Mouse (Mus musculus): Measurements from ENCODE around the gene Rbm19. TPM values are rescaled to one million over a fixed set of nuclear protein-coding genes. Genes with fewer than 3 reads are reported as not detected.

The Rbm19 gene
- polyA plus RNA-seq, 1 experiment from 2014 or later, result 27.6 TPM

DNA sequence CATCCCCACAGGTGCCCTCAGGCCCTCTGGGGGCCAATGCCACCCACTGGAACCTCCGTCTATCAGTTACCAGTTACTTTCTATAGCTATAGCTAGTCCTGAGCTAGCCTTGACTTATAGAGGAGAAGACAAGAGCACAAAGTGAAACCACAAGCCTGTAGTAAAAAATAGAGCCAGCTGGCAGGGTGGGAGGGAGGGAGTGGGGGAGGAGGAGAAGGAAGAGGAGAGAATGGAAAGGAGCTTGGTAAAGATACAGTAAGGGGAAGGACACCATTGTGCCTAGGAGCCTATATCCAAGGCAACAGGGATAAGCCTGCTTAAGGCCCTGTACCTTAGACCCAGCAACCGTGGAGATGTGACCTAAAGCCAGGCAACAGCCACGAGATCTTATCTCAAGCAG, 40.9 kb downstream of the Rbm19 start:
- no peak for DNase-seq (ENCODE audit: low spot score)
- 85% methylated on average over 3 of the region's 3 CpGs for WGBS
- Histone ChIP-seq H3K27ac (no peak overlapping the region), H3K36me3 (peaks cover 4% of the 10 kb centered on the region; the same call in 1 of the 2 replicates), H3K9me3 (no peaks in the 10 kb centered on the region), H3K4me1 (replicated peaks) (peaks cover 27% of the 10 kb centered on the region), H3K27me3 (ENCODE audit: insufficient read depth, poor library complexity, severe bottlenecking) (no peaks in the 10 kb centered on the region), H3K4me3 (no peak overlapping the region)

DNA sequence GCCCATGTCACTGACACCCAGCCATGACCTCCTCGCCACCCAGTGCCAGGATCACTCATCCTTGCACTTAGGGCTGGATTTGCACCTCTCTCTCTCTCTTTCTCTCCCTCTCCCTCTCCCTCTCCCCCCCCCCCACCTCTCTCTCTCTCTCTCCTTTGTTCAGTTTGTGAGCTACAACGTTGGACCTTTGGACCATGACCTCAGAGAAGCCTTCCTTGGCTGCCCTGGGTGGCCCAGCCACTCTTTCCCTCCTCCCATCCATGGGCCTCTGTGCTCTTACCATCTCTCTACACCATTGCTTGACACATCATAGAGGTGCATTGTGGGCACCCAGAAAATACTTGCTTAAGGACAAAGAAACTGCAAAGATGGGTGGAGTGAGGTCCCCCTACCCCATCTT, 42.2 kb downstream of the Rbm19 start:
- no peaks in the 10 kb centered on the region for H3K36me3 ChIP-seq
- H3K27me3 ChIP-seq (ENCODE audit: insufficient read depth, poor library complexity, severe bottlenecking), result no peaks in the 10 kb centered on the region
- peak overlapping the region; percentile 45; the same call in 1 of the 2 replicates for H3K27ac ChIP-seq

DNA sequence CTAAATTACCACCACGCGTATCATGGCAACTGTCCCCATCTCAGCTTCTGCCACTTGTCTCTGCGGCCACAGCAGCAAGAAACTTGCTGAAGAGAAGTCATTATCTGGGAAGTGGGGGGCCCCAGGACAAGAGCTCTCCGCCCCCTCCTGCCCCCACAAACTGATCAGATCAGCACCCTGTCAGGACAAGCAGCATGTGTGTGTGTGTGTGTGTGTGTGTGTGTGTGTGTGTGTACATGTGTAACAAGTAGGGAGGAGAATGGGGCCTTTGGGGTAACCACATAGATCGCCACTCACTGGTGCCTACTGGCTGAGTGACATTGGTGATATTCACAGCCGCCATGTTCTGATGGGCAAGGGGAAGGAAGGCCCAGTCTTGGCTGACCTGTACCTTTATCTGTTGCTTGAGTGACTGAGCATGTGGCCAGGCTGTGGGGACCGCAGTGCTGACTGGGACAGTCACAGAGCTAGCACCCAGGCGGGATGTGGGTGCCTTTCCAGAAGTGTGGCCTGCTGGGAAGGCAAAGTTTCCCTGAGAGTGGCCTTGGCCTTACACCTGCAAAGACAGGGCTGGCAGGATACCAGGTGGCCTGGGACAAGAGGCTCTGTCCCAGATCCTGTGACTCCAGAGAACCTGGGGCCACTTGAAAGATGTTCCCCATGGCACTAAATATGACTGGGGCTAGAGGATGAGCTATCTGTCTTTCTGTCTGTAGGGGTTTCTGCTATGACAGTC, 44.8 kb downstream of the Rbm19 start:
- Histone ChIP-seq H3K4me3 (no peak overlapping the region), H3K9me3 (no peaks in the 10 kb centered on the region), H3K36me3 (no peaks in the 10 kb centered on the region), H3K4me1 (replicated peaks) (peaks cover 35% of the 10 kb centered on the region), H3K27me3 (ENCODE audit: insufficient read depth, poor library complexity, severe bottlenecking) (no peaks in the 10 kb centered on the region), H3K27ac (no peak overlapping the region)
- DNase-seq (ENCODE audit: low spot score), result no peak
- 91% methylated on average over 8 of the region's 8 CpGs for WGBS

More for the DNA sequence above, 42.2 kb downstream of the Rbm19 start:
- H3K4me1 ChIP-seq (replicated peaks), result peaks cover 29% of the 10 kb centered on the region
- H3K4me3 ChIP-seq, result no peak overlapping the region
- H3K9me3 ChIP-seq, result no peaks in the 10 kb centered on the region
- no peak for DNase-seq (ENCODE audit: low spot score)
- 71% methylated on average over 2 of the region's 2 CpGs for WGBS

DNA sequence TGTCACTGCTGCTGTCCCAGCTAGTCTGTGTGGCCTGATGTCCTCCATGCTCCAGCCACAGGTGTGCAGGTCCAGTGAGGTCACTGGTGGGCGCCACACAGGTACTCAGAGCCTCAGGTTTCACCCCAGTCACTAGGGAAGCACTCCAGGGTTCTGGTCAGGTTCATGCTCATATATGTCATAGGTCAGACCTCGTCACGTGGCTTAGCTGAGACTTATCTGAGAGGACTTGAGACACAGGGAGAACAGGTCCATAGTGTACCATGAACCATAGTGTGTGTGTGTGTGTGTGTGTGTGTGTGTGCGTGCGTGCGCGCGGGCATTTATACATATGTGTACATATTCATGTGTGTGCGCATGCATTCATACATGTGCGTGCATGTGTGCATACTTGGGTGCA, 46.4 kb downstream of the Rbm19 start:
- peaks cover 30% of the 10 kb centered on the region for H3K4me1 ChIP-seq (replicated peaks)
- no peak overlapping the region for H3K27ac ChIP-seq
- H3K4me3 ChIP-seq, result no peak overlapping the region
- H3K36me3 ChIP-seq, result no peaks in the 10 kb centered on the region
- WGBS, result 93% methylated on average over 10 of the region's 10 CpGs
- no peak for DNase-seq (ENCODE audit: low spot score)
- H3K9me3 ChIP-seq, result no peaks in the 10 kb centered on the region
- H3K27me3 ChIP-seq (ENCODE audit: insufficient read depth, poor library complexity, severe bottlenecking), result no peaks in the 10 kb centered on the region

DNA sequence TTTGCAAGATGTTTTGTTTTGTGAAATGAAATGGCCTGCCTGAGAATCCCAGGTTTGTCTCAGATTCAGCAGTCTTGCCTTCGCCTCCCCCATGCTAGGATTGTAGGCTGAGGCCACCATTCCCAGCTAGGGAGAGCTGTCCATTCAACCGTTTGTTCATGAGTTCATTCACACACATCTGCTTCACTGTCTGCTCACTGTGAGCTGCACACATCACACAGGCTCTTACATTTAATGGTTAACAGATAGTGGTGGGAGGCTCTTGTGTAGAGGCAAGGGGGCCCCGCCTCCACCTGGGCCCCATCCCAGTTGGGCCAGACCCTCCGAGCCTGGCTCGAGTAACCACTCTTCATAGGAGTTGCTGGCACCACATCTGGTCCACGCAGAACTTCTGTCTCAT, 47.2 kb downstream of the Rbm19 start:
- H3K36me3 ChIP-seq, result no peaks in the 10 kb centered on the region
- H3K9me3 ChIP-seq, result no peaks in the 10 kb centered on the region
- peaks cover 30% of the 10 kb centered on the region for H3K4me1 ChIP-seq (replicated peaks)
- no peak overlapping the region for H3K4me3 ChIP-seq
- no peak overlapping the region for H3K27ac ChIP-seq
- H3K27me3 ChIP-seq (ENCODE audit: insufficient read depth, poor library complexity, severe bottlenecking), result no peaks in the 10 kb centered on the region
- 83% methylated on average over 6 of the region's 6 CpGs for WGBS
- DNase-seq (ENCODE audit: low spot score), result no peak

DNA sequence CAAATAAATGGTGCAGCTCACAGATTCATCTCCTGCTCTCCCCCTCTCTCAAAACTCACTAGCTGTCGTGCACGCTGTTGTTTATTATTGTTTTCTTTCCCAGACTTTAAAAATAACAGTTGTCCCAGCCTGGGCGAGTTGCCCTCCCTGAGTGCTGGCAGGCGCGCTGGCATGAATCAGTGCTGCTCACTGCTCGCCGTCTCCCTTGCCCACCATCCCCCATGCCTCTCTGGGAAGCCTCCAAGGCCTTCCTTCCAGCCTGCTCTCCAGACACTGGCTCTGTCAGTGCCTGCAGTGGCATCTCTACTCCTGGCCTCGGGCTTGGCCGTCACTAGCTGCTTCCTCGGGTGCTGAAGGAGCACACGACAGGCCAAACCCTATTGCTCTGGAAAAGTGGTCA, 48.2 kb downstream of the Rbm19 start:
- no peak for DNase-seq (ENCODE audit: low spot score)
- WGBS, result 85% methylated on average over 11 of the region's 11 CpGs
- no peak overlapping the region for H3K4me3 ChIP-seq

DNA sequence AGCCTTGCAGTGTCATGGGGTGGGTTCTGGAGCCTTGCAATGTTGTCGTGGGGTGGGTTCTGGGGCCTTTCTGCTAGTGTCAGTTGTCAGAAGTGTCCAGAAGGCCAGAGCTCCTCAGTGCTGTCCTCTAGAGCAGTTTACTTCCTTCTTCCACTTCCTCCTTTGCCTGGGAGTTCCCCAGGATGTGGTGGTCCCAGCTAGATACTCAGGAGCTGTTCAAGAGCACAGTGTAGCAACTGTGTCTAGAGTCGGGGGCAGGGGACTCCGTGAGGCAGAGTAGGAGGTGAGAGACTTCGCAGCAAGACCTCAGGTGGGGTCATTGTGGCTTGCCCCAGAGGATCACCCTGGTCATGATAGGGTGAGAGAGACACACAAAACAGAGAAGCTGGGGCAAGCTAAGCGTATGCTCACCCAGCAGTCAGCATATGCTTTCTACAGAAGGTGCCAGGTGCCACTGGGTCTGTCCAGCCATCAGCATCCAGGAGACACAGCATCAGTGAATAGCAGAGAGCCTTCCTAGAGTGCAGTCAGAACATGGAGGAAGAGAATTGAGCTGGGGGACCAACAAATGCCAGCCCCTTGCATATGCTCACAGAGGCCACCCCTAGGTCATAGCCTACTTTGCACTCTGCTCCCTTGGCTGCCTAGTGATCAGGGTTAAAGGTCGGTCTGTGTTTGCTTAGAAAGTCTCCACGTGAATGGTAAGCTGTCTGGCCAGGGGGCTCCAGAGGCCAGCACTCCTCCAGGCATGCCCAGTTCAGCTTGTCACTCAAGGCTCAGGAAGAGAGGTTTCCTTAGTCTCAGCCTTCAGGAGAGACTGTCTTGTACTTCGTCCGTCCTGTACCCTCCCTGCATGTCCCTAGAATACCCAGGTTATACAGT, 49.0 kb downstream of the Rbm19 start:
- peak; percentile 19 for DNase-seq (ENCODE audit: low spot score)
- no peaks in the 10 kb centered on the region for H3K27me3 ChIP-seq (ENCODE audit: insufficient read depth, poor library complexity, severe bottlenecking)
- no peaks in the 10 kb centered on the region for H3K9me3 ChIP-seq
- H3K4me3 ChIP-seq, result no peak overlapping the region
- 0 out of 2 replicates have a peak overlapping the region, but pooled peaks have one; percentile 40 for H3K27ac ChIP-seq
- H3K4me1 ChIP-seq (replicated peaks), result peaks cover 30% of the 10 kb centered on the region
- no peaks in the 10 kb centered on the region for H3K36me3 ChIP-seq
- WGBS, result 64% methylated on average over 9 of the region's 9 CpGs

More for the DNA sequence above, 48.2 kb downstream of the Rbm19 start:
- Histone ChIP-seq H3K27me3 (ENCODE audit: insufficient read depth, poor library complexity, severe bottlenecking) (no peaks in the 10 kb centered on the region), H3K36me3 (no peaks in the 10 kb centered on the region), H3K27ac (peak overlapping the region; percentile 40; the same call in 1 of the 2 replicates), H3K4me1 (replicated peaks) (peaks cover 30% of the 10 kb centered on the region), H3K9me3 (no peaks in the 10 kb centered on the region)

DNA sequence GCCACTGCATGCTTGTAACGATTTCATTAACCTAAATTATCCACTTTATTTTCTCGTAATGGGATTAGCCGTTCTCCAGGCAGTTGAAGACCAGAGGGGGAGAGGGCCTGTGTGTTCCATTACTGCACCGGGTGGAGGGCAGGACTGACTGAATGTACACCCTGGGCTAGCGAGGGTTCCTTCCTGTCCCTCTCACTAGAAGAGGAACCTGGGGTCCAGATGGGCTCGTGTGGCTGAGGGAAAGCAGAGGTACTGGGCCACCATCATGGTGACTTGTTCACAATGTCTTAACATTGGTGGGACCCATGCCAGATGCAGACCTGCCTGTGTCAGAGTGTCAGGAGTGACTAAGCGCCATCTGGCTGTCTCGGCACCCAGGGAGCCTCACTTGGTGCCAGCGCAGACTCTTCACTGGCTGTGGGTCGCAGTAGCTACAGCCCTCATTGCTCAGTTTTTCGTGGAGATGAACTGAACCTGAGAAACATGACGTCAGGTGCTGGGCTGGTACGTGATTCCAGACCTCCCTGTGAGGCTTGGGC, 51.6 kb downstream of the Rbm19 start:
- 85% methylated on average over 13 of the region's 13 CpGs for WGBS
- no peak for DNase-seq (ENCODE audit: low spot score)
- Histone ChIP-seq H3K27ac (no peak overlapping the region), H3K4me3 (no peak overlapping the region), H3K9me3 (no peaks in the 10 kb centered on the region), H3K27me3 (ENCODE audit: insufficient read depth, poor library complexity, severe bottlenecking) (0 out of 2 replicates have a peak, but pooled peaks cover 6% of the 10 kb centered on the region), H3K4me1 (replicated peaks) (peaks cover 41% of the 10 kb centered on the region), H3K36me3 (no peaks in the 10 kb centered on the region)

DNA sequence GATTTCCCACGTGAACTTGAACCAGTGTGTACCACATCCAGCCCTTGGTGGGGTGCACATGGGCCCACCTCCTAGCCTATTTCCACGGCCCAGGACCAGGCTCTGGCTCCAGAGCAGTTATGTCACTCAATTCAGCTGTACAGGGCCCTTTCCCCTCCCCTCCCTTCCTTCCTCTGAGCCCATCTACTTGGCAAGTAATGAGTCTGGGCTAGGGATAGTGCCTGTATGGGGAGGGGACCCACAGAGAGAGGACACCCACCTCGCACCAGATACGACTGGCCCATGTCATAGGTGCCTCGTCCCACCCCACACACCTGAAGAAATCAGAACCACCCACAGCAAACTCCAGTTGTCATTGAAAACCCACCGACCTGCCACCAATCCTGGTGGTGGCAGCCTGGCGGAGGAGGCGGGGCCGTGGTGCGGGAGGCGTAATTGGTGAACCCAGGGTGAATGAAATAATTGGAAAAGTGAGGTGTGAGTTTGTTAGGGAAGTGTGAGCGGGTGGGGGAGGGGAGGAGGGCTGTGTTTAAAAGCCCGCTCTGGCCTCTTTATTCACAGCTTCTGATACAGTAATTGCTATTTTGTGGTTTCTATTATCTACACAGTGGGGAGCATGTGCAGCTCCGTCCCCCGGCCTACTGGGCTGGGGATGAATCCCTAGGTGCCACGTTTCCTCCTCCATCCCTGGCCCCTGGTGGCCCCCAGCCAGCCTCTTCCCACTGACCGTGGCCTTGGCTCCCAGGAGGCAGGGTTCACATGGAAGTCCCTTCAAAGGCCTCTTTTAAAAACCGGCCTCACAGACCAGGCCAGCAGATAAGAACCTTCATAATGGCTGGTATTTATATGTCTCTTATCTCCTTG, 55.8 kb downstream of the Rbm19 start:
- no peaks in the 10 kb centered on the region for H3K9me3 ChIP-seq
- DNase-seq (ENCODE audit: low spot score), result no peak
- 0 out of 2 replicates have a peak, but pooled peaks cover 16% of the 10 kb centered on the region for H3K27me3 ChIP-seq (ENCODE audit: insufficient read depth, poor library complexity, severe bottlenecking)
- H3K27ac ChIP-seq, result no peak overlapping the region
- WGBS, result 72% methylated on average over 18 of the region's 18 CpGs
- no peak overlapping the region for H3K4me3 ChIP-seq
- peaks cover 15% of the 10 kb centered on the region for H3K36me3 ChIP-seq
- peaks cover 28% of the 10 kb centered on the region for H3K4me1 ChIP-seq (replicated peaks)

DNA sequence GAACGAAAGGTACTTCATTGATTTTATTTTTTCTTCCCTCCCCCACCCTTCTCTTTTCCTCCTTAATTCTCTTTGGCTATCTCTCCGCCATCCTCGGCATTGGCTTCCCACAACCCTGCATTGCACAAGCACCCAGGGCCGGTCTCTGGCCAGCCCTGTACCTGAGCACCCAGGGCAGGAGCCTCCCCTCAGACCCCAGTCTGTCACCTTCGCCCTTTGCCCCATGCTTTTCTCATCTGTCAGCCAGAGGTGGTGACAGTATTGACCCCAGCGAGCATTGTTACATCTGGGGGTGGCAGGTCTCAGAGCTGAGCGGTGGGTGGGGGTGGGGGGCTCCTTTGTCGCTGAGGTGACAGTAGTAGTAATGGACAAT, 56.5 kb downstream of the Rbm19 start:
- Histone ChIP-seq H3K4me1 (replicated peaks) (peaks cover 28% of the 10 kb centered on the region), H3K27ac (no peak overlapping the region), H3K4me3 (no peak overlapping the region), H3K9me3 (no peaks in the 10 kb centered on the region), H3K27me3 (ENCODE audit: insufficient read depth, poor library complexity, severe bottlenecking) (0 out of 2 replicates have a peak, but pooled peaks cover 16% of the 10 kb centered on the region), H3K36me3 (peaks cover 21% of the 10 kb centered on the region)
- DNase-seq (ENCODE audit: low spot score), result no peak
- 74% methylated on average over 8 of the region's 8 CpGs for WGBS

DNA sequence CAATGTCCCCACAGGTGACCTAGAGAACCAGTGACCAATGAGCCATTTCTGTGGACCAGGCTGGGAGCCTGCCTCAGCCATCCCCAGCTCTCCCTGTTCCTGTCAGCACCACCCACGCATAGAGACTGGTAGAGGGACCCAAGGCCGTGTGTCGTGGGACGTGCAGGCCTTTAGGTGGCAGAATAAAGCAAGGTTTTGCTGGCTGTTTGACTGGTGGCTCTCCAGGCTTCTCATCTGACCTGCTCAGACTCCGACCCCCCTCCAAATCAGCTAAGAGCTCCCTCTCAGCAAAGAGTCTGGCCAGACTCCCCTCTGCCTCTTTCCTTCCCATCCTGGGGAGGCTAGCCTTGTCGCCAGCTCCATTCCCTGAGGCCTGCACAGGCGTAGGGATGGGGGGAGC, 58.1 kb downstream of the Rbm19 start:
- WGBS, result 70% methylated on average over 7 of the region's 7 CpGs
- DNase-seq (ENCODE audit: low spot score), result no peak
- peaks cover 32% of the 10 kb centered on the region for H3K4me1 ChIP-seq (replicated peaks)

DNA sequence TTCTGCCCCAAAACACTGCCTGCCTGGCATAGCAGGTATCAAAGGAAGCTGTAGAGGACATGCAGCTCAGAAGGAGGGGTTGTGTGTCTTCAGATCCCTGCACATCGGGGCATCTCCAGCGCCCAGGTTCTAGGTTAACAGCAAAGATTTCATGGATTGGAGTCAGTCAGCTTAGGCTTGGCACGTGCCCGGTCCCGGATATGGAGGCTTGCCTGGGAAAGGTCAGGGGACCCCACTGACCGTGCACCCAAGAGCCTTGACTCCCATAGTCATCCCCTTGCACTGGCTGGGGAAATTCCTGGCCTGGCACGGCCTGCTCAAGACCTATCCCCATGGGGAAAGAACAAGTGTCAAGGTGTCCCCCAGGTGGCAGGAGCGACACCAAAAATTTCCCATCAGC, 59.0 kb downstream of the Rbm19 start:
- WGBS, result 91% methylated on average over 8 of the region's 8 CpGs
- Histone ChIP-seq H3K27ac (0 out of 2 replicates have a peak overlapping the region, but pooled peaks have one; percentile 64), H3K36me3 (peaks cover 41% of the 10 kb centered on the region), H3K9me3 (no peaks in the 10 kb centered on the region), H3K4me3 (no peak overlapping the region), H3K27me3 (ENCODE audit: insufficient read depth, poor library complexity, severe bottlenecking) (0 out of 2 replicates have a peak, but pooled peaks cover 16% of the 10 kb centered on the region), H3K4me1 (replicated peaks) (peaks cover 32% of the 10 kb centered on the region)
- DNase-seq (ENCODE audit: low spot score), result no peak

More for the DNA sequence above, 58.1 kb downstream of the Rbm19 start:
- Histone ChIP-seq H3K9me3 (no peaks in the 10 kb centered on the region), H3K27ac (peak overlapping the region; percentile 64), H3K27me3 (ENCODE audit: insufficient read depth, poor library complexity, severe bottlenecking) (0 out of 2 replicates have a peak, but pooled peaks cover 16% of the 10 kb centered on the region), H3K4me3 (no peak overlapping the region), H3K36me3 (peaks cover 33% of the 10 kb centered on the region)

All from hindbrain, embryonic 10.5 days (tissue).